Mouse (Mus musculus) monocyte, adult 5-6 weeks (primary cell): ENCODE results near the gene Amotl2. TPM values are rescaled to one million over a fixed set of nuclear protein-coding genes. Genes with fewer than 3 reads are reported as not detected.
A peak's percentile ranks its signal among the peaks of the same experiment; 100 is the strongest.

Experiments
- ATAC-seq: fragments of 153-309, 156-312 bp; replicated peaks from 2 replicates; pipeline ENCODE4 v1.8.0; 2017; ENCODE audit warnings: mild to moderate bottlenecking; ENCODE audit not compliant: low TSS enrichment, insufficient number of reproducible peaks, severe bottlenecking, poor library complexity, low FRiP score
- total RNA-seq: library from RNA; stranded (forward); fragments of 200-1000, 200-491, 200-594 nt; gene quantifications from 3 replicates; pipeline ENCODE4 v1.2.3, GENCODE M21; 2017

Gene Amotl2
- 1.9 TPM in 1 of 3 replicates, not detected in the others for total RNA-seq

DNA sequence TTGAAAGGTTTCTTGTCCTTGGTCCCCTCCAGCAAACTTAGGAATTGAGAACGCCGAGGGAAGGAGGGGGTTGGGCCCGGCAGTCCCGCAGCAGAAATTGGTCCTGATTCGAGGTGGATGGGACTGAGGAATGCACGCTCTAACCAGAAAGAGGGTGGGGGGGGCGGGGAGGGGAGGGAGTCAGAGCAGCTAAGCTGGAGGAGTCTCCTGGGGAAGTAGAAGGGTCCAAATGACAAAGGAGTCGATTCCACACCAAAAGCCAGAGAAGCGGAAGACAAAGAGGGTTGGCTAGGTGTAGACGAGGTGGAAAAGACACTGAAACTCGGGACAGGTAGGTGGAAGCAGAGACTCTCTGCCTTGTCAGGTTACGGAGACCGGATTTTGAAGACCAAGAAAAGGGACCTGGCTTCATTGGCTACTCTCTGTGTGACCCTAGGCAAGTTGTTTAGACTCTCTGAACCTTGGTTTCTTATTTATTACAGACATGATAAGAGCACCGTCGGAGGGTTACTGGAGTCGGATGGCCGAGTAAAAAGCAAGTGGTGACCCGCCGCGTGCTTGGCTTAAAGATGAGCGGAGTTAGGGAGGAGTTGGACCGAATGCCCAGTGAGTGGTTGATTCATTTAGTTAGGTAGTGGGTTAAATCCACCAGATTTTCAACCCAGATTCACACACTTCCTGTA, at the start of gene Amotl2:
Gene Amotl2, plus strand, starts transcription at position 192 of the 683 bp plus-strand sequence.
- no peak for ATAC-seq

DNA sequence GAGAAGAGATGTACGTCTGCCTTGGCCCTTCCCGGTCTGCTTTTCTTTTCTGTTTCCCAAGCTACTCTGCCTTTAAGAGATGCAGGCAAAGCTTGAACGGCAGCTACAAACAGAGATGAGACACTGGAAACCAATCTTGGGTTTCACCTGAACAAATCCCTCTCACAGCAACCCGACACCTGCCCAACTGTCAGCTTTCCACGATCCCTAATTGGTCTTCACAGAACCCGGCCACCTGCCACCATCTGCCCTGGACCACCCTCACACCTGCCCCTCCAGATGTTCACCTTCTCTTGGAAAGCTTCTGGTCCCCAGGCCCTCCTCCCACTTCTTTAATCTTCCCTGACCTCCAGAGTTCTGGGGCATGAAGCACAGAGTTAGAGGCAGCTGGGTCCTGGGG, 48.4 kb upstream of the Amotl2 start:
- no peak for ATAC-seq

DNA sequence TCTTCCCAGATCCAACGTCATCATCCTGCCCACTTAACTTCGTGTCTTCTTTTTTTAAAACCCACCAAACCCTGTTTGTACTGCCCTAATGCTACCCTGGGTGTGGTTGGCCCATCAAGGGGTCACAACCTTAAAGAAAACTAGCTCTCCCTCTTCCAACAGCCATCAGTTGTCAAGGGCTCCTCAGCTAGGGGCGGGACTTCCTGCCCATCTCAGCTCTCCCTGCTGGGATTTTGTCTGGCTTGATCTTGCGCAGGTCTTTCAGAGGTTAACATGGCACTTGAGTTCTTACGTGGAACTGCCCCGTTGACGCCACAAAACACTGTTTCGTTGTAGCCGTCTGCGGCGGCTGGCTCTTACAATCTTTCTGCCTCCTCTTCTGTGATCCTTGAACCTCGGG, 47.6 kb upstream of the Amotl2 start:
- ATAC-seq: no peak

DNA sequence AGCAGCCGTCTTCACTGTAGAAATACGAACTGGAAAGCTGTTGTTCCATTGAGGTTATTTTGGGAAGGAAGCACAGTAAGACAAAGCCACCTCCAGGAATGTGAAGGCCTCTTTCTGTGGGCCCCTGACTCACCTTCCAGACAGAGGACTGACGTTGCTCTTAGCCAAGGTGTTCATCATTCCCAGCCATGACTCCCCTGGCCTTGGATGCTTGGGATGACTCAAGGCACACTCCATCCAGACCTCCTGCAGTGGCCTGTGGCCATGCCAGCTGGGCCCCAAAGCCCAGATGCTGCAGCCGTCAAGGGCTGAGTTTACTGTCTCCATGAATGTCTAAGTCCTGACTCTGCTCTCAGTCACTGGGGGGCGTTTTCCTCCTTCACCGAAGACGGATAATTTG, 43.1 kb upstream of the Amotl2 start:
- no peak for ATAC-seq

DNA sequence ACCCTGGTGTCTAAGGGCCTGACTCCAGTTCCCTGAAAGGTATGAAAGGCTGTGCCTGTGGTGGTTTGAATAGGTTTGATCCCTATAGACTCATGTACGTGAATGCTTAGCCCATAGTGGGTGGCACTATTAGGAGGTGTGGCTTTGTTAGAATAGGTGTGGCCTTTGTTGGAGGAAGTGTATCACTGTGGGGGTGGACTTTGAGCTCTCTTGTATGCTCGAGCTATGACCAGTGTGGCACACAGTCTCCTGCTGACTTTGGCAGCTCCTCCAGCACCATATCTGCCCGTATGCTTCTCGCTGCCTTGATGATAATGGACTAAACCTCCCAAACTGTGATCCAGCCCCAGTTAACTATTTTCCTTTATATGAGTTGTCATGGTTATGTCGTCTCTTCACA, 40.5 kb upstream of the Amotl2 start:
- ATAC-seq: no peak

DNA sequence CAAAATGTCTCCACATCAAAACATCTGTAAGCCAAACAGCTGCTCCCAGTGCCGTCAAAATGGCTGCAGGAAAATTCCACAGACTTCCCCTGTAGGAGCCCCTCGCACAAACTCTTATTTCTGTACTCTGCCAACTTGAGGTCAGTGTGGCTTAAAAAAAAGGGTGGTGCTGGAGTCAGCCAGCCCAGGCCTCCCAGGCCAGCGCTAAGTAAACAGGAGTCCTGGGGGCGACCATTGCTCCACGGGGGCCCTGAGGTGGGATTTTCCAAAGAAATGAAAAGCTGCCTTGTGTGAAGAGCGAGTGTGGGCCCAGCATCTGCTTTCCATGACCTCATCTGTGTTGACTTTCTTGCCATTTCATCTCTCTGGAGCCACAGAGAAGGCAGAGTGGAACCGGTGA, 35.0 kb upstream of the Amotl2 start:
- no peak for ATAC-seq

DNA sequence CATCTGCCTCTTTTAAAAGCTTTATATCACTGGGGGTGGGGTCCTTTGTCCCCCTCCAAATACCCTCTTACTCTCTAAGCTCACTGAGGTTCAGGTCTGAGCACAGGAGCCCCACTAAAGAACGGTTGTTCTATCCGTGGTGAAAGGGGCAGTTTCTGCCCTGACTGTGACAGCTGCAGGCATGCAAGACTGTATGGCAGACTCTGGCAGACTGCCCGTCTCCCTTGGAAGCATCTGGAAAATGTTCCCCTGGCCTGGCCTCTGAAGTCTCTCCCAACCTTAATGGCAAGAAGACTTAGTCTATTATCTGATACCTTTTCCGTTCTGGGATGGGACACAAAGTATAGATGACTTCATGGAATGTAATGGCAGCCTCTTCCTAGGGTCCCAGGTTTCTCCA, 28.5 kb upstream of the Amotl2 start:
- ATAC-seq: no peak

DNA sequence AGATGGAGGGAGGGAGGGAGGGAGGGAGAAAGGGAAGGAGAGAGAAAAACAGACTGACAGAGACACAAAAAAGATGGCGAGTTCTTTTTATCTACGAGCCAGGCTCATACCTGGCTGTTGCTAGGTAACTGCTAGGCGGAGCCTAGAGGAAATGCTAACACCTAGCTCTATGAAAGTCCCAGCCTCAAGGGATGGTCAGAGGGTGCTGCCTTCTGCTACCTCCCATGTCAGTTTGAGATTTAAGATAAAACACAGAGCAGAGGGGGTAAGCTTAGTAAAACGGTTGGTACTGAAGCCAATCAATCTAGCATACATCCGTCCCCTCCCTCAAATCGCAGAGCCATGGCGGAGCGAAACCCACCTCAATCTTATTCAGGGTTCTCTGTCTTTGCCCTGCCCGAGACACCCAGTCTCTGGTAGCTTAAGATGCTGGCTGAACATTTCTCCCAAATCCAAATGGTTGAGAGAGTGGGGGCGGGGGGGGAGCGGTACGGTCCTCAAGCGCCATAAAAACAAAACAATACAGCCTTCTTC, 27.0 kb upstream of the Amotl2 start:
- ATAC-seq: no peak

DNA sequence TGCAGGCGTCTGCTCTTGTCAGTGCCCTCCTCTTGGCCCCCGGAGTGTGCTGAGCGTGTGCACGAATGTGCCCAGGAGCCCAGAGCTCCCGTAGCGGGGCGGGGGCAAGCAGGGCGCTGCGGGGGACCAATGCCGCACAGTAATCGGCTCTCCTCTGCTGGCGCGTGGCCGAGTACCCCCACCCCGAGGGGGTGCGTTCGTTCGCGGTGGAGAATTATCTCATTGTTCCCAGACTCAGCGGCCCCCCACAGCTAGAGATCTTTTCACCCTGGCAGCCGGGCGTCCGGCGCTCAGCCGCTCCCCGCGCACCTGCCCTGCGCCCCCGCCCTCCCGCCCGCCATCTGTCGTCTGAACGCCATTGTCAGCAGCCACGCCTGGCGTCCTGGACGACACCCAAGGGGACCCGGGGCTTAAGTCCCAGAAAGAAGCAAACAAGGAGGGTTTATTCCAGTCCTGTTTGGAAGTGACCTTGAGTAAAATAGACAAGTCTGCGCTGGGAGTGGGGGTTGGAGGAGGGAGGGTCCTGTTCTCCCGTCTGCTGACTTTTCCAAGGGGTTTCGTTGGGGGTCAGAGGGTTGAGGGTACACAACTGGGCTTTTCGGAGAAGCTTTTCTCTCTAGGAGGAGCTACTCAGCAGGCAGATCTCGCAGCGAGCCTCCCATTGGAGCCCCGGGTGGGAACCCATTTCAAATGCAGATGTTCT, 26.4 kb upstream of the Amotl2 start:
- ATAC-seq: no peak

DNA sequence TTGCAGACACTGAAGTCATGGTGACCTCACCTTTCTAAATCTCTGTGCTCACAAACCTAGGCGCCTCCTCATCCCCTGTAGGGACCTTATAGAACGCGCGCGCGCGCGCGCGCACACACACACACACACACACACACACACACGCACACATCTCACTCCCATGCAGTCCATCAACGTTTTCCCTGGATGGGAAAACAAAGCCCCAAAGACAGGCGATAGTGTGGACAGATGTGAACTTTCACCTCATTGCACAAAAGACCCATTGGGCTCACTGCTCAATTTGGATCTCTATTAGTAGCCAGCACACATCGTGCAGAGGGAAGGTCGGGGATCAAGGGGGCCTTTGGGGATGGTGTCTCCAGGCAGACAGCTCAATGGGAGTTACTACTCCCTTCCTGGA, 25.6 kb upstream of the Amotl2 start:
- no peak for ATAC-seq

DNA sequence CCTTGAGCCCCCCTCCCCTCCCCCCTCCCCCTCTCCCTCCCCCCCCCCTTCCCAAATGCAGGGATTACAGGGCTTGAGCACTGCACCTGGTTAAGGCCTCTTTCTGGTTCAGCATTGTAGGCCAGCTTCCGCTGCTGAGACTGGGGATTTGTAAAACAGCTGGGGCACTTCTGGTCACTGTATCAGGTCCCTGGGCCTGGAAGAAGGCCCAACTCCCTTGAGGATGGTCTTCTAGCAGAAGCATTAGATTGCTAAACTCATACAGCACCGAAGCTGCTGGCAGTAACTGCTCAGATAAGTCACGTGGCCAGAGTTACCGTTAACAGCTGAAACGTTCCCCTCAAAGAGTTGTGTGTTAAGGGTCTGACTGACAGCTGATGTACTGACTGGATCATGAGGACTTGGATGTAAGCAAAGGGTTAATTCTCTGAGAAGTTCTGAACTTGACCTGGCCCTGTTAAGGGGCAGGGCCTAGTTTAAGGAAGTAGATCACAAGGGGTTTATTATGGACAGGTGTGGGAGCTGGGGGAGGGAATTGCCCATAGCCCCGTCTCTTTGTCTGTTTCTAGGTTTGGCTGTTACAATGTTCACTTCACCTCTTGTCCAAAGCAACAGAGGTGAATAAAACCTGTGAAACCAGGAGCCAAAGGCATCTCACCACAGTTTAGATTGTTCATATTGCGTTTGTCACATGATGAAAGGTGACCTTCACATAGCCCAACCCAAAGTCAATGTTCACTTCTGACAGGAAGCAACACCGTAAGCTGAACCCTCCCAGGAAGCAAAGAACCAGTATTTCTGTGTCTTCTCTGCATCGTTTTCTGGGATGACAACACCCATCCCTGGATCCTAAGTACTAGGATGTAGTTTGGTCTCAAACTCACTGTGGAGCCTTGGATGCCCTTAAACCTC, 23.7 kb upstream of the Amotl2 start:
- no peak for ATAC-seq

DNA sequence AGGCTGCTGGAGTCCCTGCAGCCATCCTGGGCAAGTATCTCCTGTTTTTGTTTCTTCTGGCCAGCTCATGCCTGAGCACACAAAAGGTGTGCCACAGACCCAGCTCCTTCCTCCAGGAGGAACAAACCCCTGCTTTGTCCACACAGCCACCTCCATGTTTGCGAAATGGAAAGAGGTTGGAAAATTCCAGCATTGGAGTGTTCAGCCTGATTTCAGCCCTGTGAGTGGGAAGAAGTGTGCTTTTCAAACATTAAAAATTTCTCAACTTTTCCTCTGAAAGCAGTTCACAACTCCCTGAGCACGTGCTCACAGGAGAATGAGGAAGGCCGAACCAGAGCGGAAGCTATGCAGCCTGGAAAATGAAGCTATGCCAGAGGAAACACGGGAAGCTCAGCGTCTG, 15.4 kb upstream of the Amotl2 start:
- no peak for ATAC-seq

DNA sequence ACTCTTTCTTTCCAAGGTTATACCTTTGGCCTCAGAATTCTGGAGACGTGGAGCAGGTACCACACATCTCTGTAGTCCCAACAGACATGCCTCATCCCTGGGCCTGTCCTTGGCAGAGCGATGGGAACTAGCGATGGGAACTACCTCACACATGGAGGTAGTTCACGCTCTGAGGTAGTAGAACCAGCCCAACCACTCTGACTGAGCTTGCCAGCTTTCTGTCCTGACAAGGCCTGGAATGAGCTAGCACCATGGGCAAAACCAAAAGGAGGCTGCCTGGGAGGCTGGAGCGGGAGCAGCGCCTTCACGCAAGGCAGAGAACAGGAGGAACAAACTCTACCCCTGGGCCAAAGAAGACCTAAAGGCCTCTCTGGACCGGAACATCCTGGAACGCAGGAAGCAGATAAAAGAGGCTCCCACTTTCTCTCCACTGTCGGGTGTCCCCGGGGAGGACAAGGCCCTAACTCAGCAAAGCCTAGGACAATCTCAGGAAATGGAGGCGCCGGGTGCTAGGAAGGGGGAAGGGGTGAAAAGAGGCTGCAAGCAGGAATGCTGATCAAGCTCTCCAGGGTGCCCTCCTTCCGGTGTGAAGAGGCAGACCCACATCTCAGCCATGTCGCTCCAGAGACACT, 6.9 kb upstream of the Amotl2 start:
- no peak for ATAC-seq

DNA sequence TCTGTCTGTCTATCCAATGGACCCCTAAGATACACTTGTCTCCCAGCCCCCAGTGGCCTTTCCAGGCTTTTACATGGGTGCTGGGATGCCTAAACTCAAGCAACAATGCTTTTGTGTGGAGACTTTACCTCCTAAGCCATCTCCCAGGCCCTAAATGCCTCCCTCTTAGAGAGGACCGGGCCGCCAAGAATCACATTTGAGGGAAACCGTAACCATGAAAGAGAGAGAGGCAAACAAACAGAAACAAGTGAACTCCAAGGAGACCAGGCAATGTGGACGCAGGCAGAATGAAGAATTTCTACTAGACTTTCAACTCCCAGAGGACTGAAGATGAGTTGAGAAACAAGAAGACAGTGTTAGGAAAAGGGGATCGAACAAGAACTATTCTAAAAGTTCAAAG, 6.0 kb upstream of the Amotl2 start:
- ATAC-seq: no peak

DNA sequence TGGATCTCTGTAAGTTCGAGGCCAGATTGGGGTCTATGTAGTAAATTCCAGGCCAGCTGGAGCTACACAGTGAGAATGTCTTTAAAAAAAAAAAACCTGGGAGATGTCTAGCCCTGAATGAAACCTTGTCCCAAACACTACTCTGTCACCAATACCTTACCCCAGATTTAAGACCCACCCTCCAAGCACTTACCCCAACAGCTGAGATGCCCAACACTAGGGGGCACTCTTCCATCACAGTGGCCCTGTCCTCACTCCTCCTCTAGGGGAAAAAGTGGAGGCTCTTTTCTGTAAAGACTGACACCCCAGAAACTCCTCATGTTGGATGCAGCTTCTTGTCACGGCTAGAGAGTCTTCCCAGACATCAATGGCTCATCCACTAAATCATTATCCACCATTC, 2.7 kb upstream of the Amotl2 start:
- ATAC-seq: no peak

DNA sequence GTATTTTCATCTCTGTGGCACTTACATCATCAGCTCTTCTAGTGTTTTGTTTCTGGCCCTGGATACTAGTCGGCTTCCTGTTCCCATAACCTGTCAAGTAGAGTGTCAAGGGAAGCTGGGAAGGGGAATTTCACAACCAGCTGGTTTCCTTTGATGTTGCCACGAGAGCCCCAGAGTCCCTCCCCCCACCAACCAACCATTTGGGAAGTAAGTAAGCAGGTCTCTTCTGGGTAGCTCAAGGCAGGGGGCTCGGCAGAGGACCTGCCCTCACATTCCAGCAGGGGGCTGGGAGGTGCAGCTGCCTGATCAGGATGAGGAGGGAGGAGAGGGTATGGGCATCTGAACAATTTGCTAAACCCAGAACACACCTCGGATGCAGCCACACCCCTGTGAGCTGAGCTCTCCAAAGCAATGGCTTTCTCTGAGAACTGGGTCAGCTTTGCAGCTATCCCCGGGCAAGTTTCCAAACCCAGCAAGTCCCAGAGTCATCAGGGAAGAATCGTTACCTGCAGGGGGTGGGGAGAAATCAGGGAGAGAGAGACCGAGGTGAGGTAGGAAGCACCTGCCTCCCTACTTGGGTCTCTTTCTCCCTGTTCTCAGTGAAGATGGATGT, 1.5 kb upstream of the Amotl2 start:
- ATAC-seq: no peak

DNA sequence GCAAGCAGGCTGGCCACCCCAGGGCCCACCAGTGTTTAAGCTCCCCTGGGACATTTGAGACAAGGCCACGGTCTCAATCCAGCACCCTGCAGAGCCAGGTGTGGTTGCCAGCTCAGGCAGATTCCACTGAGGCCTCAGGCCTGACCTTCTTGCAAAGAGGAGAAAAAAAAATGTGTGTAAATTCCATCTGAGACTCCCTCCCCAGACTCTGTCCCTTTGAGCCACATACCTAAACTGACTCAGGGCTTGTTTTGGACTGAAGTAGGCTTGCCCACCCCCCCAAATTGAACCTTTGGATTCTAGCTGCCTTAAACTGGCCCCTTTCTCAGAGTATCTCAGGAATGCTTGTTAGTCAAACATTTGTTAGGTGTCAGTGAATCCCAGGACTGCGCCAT, 969 bp upstream of the Amotl2 start:
- no peak for ATAC-seq

DNA sequence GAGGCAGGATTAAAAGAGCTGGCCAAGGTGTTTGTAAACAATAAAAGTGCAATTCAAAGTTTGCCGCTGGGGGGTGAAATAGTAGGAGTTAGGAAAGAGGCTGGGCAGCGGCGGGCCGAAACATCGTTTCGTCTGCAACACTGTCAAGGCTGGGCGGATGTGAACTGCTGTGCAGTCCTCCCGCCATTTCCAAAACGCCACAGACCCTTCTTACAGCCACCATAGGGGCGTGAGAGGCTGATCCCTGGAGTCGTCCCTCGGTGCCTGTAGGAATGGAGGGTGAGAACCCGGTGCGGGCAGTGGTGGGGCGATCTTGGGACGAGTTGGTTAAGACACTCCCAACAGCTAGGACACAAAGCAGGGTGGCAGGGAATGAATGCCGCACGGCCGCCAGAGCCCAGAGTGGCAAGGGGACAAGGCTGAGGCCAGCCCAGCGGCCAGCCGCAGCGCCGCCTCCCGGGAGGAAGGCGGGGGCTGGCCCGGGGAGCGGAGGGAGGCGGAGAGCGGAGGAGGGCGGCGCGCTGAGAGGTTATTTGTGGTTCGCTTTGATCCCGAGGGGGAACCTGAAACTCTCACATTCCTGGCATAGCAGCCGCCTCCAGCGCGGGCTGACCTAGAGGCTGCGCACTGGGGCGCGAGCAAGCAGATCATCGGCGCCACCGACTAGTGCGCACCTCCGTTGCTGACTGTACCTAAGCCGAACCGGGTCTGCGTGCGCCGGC, 853 bp downstream of the Amotl2 start:
- ATAC-seq: 0 out of 2 replicates have a peak, but pooled peaks have one; percentile 11
